Mouse (Mus musculus) limb, embryonic 10.5 days (tissue): ENCODE measurements around the gene Prkar2b. TPM values are rescaled to one million over a fixed set of nuclear protein-coding genes. Genes with fewer than 3 reads are reported as not detected.

ENCODE experiments used
- DNase-seq: peaks from one replicate; pipeline ENCODE4 v3.0.0-alpha.2; 2017; ENCODE audit warnings: low spot score
- H3K27ac ChIP-seq: fragments of 300-500 bp; sonication (generic); 2 replicates; pipeline ENCODE4 v1.5.1; 2016; ENCODE audit warnings: mild to moderate bottlenecking
- H3K27me3 ChIP-seq: fragments of 300-500 bp; sonication (generic); 2 replicates; pipeline ENCODE4 v1.6.1; 2016; ENCODE audit warnings: low read depth, mild to moderate bottlenecking; ENCODE audit not compliant: poor library complexity, severe bottlenecking
- H3K36me3 ChIP-seq: fragments of 300-500 bp; sonication (generic); 2 replicates; pipeline ENCODE4 v1.6.1; 2016; ENCODE audit warnings: mild to moderate bottlenecking, moderate library complexity
- H3K4me1 ChIP-seq: fragments of 300-500 bp; sonication (generic); 2 replicates; pipeline ENCODE4 v1.6.1; 2016
- H3K4me3 ChIP-seq: fragments of 300-500 bp; sonication (generic); 2 replicates; pipeline ENCODE4 v1.5.1; 2016; ENCODE audit warnings: mild to moderate bottlenecking, moderate library complexity
- H3K9me3 ChIP-seq: fragments of 300-500 bp; sonication (generic); replicated peaks from 2 replicates; pipeline ENCODE4 v1.6.1; 2016; ENCODE audit warnings: mild to moderate bottlenecking
- WGBS: fragments of 180-500 bp; shearing (Covaris S2); methylation state at CpG from one replicate; pipeline ENCODE4 v1.1.7; 2016; 5-methylcytosine and 5-hydroxymethylcytosine counted together
- polyA plus RNA-seq: library from polyadenylated mRNA; unstranded; fragments of >200 nt; fragmentation: Nextera tagmentation; extraction: Ambion mirVana; gene quantifications from 2 replicates; pipeline ENCODE4 v1.2.1, GENCODE M21; 2016

Gene Prkar2b
- polyA plus RNA-seq, 1 experiment from 2014 or later: 24.8 TPM

- Histone ChIP-seq H3K36me3 (no peaks in the 10 kb centered on the region), H3K4me1 (no peaks in the 10 kb centered on the region), H3K27ac (no peak overlapping the region), H3K27me3 (no peaks in the 10 kb centered on the region), H3K9me3 (no peaks in the 10 kb centered on the region), H3K4me3 (no peak overlapping the region)
- WGBS: 78% methylated on average over 5 of the region's 5 CpGs
- no peak for DNase-seq
These were observed 64.2 kb downstream of the Prkar2b start for GRCm38 (mm10) chr12:31996877-31997276.

GRCm38 (mm10) chr12:31990575-31990974, 70.5 kb downstream of the Prkar2b start:
- Histone ChIP-seq H3K27me3 (no peaks in the 10 kb centered on the region), H3K4me3 (no peak overlapping the region), H3K27ac (no peak overlapping the region), H3K4me1 (no peaks in the 10 kb centered on the region), H3K36me3 (no peaks in the 10 kb centered on the region), H3K9me3 (no peaks in the 10 kb centered on the region)
- WGBS: 83% methylated on average over 4 of the region's 4 CpGs
- no peak for DNase-seq

- Histone ChIP-seq H3K4me3 (no peak overlapping the region), H3K27me3 (no peaks in the 10 kb centered on the region), H3K27ac (no peak overlapping the region), H3K9me3 (no peaks in the 10 kb centered on the region), H3K36me3 (no peaks in the 10 kb centered on the region), H3K4me1 (0 out of 2 replicates have a peak, but pooled peaks cover under 1% of the 10 kb centered on the region)
- DNase-seq: no peak
These were observed 71.4 kb downstream of the Prkar2b start for GRCm38 (mm10) chr12:31989726-31990125.

DNA sequence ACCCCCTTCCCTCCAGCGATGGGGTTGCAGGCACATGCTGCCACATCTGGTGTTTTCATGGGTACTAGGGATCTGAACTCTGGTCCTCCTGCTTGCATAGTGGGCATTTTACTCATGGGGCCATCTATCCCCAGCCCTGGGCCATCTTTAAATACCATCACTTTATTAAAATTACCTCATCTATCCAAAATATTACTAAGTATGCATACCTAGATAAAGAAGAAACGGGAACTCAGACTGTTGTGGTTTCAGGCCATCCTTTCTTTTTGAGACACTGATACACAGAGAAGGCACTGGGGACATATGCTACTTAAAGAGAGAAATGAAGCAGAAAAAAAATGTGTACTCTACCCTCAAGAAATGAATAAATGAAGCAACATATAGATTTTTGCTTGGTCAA, 74.6 kb downstream of the Prkar2b start:
- H3K36me3 ChIP-seq: no peaks in the 10 kb centered on the region
- H3K27ac ChIP-seq: no peak overlapping the region
- no peak for DNase-seq
- no peaks in the 10 kb centered on the region for H3K27me3 ChIP-seq
- WGBS: 92% methylated on average over 2 of the region's 2 CpGs
- H3K9me3 ChIP-seq: no peaks in the 10 kb centered on the region
- H3K4me1 ChIP-seq: 0 out of 2 replicates have a peak, but pooled peaks cover 2% of the 10 kb centered on the region
- no peak overlapping the region for H3K4me3 ChIP-seq

DNA sequence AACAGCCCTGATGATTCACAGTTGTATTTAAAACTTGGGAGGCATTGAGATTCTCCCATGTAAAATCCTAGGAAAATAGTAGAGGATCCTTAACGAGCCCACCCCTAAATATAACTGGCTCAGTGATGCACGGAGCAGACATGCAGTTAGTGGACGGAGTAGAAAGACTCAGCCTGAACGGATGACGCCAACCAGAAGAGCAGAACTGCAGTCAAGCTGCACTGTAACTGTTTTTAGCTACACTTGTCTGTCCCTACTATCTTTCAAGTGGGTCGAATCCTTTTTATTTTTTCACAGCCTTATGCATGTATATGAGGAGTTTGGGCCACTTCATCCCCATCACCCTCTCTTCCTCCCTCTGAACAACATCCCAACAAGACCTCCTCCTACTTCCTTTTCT, 75.4 kb downstream of the Prkar2b start:
- Histone ChIP-seq H3K27me3 (no peaks in the 10 kb centered on the region), H3K4me1 (0 out of 2 replicates have a peak, but pooled peaks cover 2% of the 10 kb centered on the region), H3K27ac (no peak overlapping the region), H3K4me3 (no peak overlapping the region), H3K36me3 (no peaks in the 10 kb centered on the region), H3K9me3 (no peaks in the 10 kb centered on the region)
- 90% methylated on average over 6 of the region's 6 CpGs for WGBS
- DNase-seq: no peak

DNA sequence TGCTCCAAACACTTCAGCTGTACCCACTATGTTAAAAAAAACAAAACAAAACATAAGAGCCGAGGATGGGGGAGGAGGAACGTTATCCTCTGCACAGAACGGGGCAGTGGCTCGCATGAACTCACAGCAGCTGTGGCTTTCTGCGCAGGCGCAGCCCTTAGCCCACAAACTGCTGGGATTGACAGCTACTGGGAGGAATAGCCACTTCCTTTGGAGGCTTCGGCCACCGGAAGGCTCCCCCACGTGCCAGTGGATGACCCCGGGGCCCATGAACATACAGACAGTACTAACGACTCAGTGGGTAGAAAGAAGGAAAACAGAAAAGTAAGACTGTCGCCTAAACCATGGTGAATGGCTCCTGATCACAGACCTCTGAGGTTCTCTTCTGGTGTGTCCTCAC, 76.4 kb downstream of the Prkar2b start:
- DNase-seq: no peak
- no peaks in the 10 kb centered on the region for H3K9me3 ChIP-seq
- H3K4me3 ChIP-seq: no peak overlapping the region
- no peak overlapping the region for H3K27ac ChIP-seq
- no peaks in the 10 kb centered on the region for H3K36me3 ChIP-seq
- H3K27me3 ChIP-seq: no peaks in the 10 kb centered on the region
- 0 out of 2 replicates have a peak, but pooled peaks cover 2% of the 10 kb centered on the region for H3K4me1 ChIP-seq
- WGBS: 72% methylated on average over 12 of the region's 12 CpGs

GRCm38 (mm10) chr12:31984206-31984605, 76.9 kb downstream of the Prkar2b start:
- Histone ChIP-seq H3K36me3 (no peaks in the 10 kb centered on the region), H3K9me3 (no peaks in the 10 kb centered on the region), H3K27ac (no peak overlapping the region), H3K4me3 (no peak overlapping the region), H3K27me3 (no peaks in the 10 kb centered on the region), H3K4me1 (0 out of 2 replicates have a peak, but pooled peaks cover 2% of the 10 kb centered on the region)
- no peak for DNase-seq
- WGBS: 49% methylated on average over 2 of the region's 2 CpGs

DNA sequence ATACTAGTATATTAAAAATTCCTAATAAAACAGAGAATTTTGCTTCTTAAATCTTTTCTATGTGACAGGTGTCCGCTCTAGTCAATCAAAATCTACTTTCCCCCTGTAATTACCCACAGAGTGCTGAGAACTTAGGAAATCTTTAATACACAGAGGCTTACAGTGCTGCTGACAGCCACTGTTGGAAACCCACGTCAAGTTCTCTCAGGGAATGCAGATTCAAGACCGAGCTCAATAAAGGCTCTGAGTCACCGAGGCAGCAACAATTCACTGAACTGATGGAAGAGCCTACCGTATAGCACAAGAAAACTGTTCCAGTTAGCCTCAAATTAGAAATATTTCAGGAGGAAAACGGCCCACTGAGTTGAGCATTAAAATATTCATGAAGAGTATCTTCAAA, 77.3 kb downstream of the Prkar2b start:
- Histone ChIP-seq H3K4me3 (no peak overlapping the region), H3K36me3 (no peaks in the 10 kb centered on the region), H3K9me3 (no peaks in the 10 kb centered on the region), H3K27ac (no peak overlapping the region), H3K4me1 (0 out of 2 replicates have a peak, but pooled peaks cover 2% of the 10 kb centered on the region), H3K27me3 (no peaks in the 10 kb centered on the region)
- 81% methylated on average over 6 of the region's 6 CpGs for WGBS
- no peak for DNase-seq

DNA sequence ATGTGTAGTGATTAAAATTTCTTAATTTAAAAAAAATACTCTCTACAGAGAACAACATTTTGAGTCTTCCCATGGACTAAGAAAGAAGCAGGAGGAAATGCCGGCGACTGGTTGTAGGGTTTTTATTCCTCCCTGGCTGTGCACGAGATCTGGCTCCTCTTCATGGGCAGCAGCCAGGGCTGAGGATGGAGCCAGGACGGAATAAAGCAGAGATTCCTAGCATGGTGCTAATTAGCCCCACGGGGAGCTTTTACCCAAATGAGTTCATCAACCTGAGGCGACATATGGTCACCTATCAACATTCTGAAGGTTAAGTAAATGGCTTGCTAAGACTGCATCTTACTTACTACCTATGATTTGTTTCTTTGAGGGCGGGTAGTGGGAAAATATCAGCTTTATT, 77.9 kb downstream of the Prkar2b start:
- DNase-seq: no peak
- Histone ChIP-seq H3K4me1 (0 out of 2 replicates have a peak, but pooled peaks cover 2% of the 10 kb centered on the region), H3K27me3 (no peaks in the 10 kb centered on the region), H3K36me3 (no peaks in the 10 kb centered on the region), H3K4me3 (no peak overlapping the region), H3K9me3 (no peaks in the 10 kb centered on the region), H3K27ac (no peak overlapping the region)
- 49% methylated on average over 7 of the region's 7 CpGs for WGBS

GRCm38 (mm10) chr12:31977613-31978195, 83.4 kb downstream of the Prkar2b start:
- Histone ChIP-seq H3K4me1 (no peaks in the 10 kb centered on the region), H3K4me3 (no peak overlapping the region), H3K36me3 (no peaks in the 10 kb centered on the region), H3K9me3 (no peaks in the 10 kb centered on the region), H3K27ac (no peak overlapping the region), H3K27me3 (no peaks in the 10 kb centered on the region)
- DNase-seq: no peak
- 82% methylated on average over 12 of the region's 12 CpGs for WGBS

DNA sequence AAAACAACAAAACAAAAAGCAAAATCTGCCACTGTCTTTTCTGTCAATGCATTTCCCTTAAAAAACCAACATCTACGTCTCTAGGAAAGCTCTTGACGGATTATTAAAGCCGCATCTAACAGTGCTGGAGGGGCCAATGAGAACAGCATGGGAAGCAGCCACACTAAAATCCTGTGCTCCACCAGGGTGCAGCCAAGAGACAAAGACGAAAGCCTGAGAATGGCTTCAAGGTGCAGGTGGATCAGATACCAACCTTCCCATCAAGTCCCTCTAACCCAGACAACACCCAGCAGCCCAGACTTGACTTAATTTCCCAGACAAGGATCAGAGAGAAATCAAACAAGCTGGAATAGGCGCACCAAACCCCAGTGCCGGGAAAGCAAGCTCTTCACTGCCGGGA, 84.6 kb downstream of the Prkar2b start:
- H3K9me3 ChIP-seq: no peaks in the 10 kb centered on the region
- H3K4me3 ChIP-seq: no peak overlapping the region
- 59% methylated on average over 7 of the region's 7 CpGs for WGBS
- no peaks in the 10 kb centered on the region for H3K4me1 ChIP-seq
- no peak for DNase-seq
- H3K36me3 ChIP-seq: no peaks in the 10 kb centered on the region
- H3K27ac ChIP-seq: no peak overlapping the region
- no peaks in the 10 kb centered on the region for H3K27me3 ChIP-seq

GRCm38 (mm10) chr12:31973473-31974172, 87.5 kb downstream of the Prkar2b start:
- Histone ChIP-seq H3K27me3 (no peaks in the 10 kb centered on the region), H3K4me3 (no peak overlapping the region), H3K9me3 (no peaks in the 10 kb centered on the region), H3K36me3 (no peaks in the 10 kb centered on the region), H3K27ac (no peak overlapping the region), H3K4me1 (no peaks in the 10 kb centered on the region)
- WGBS: 76% methylated on average over 13 of the region's 13 CpGs
- DNase-seq: no peak

- H3K27me3 ChIP-seq: no peaks in the 10 kb centered on the region
- no peaks in the 10 kb centered on the region for H3K9me3 ChIP-seq
- WGBS: 92% methylated on average over 8 of the region's 8 CpGs
- H3K27ac ChIP-seq: no peak overlapping the region
- no peak overlapping the region for H3K4me3 ChIP-seq
- no peaks in the 10 kb centered on the region for H3K36me3 ChIP-seq
- DNase-seq: no peak
- H3K4me1 ChIP-seq: no peaks in the 10 kb centered on the region
These were observed 89.5 kb downstream of the Prkar2b start for GRCm38 (mm10) chr12:31971547-31971946.
